Mouse (Mus musculus): ENCODE results near the gene Krtap16-3.

The Krtap16-3 gene
- long read RNA-seq, experiment 1, result 0 reads
- long read RNA-seq, experiment 2, result 0 reads

- intact Hi-C loops (cut with DNase I), result no loop called here
Observed at GRCm38 (mm10) chr16:88962773-88963172, at the start of gene Krtap16-3. TSS of gene Krtap16-3 (minus strand) at chr16:88962873.

- intact Hi-C loops (cut with DNase I), result no loop called here
Observed at GRCm38 (mm10) chr16:89010659-89011058, 48.0 kb upstream of the Krtap16-3 start, which contains the start of gene Krtap22-2. TSS of gene Krtap22-2 (minus strand) at chr16:89010759.

GRCm38 (mm10) chr16:88941106-88941505 lies 21.6 kb downstream of the Krtap16-3 start:
- intact Hi-C loops (cut with DNase I), result no loop called here

- intact Hi-C loops (cut with DNase I), result no loop called here
Observed at GRCm38 (mm10) chr16:88938252-88938651, 24.4 kb downstream of the Krtap16-3 start.

GRCm38 (mm10) chr16:88932165-88932564 lies 30.5 kb downstream of the Krtap16-3 start, which contains the start of gene Krtap19-9b:
TSS of gene Krtap19-9b (minus strand) at chr16:88932265.
- intact Hi-C loops (cut with DNase I), result no loop called here
